Mouse (Mus musculus) neural tube, embryonic 15.5 days (tissue): ENCODE measurements around the gene 1700029P11Rik. TPM values are rescaled to one million over a fixed set of nuclear protein-coding genes. Genes with fewer than 3 reads are reported as not detected.
"Not testable (repeated sequence)": the region's sequence is repeated elsewhere in the genome, so short reads cannot be mapped to it uniquely, and the experiment has no call there.

ENCODE experiments used
- ATAC-seq: fragments of 200-750 bp; cut with Nextera tagmentation; 2 replicates; pipeline ENCODE4 v1.8.0; 2017; ENCODE audit warnings: mild to moderate bottlenecking, moderate TSS enrichment, moderate library complexity; ENCODE audit not compliant: low FRiP score
- H3K27ac ChIP-seq: fragments of 300-500 bp; sonication (generic); replicated peaks from 2 replicates; pipeline ENCODE4 v1.5.1; 2015; ENCODE audit warnings: mild to moderate bottlenecking, inconsistent platforms
- H3K27me3 ChIP-seq: fragments of 300-500 bp; sonication (generic); replicated peaks from 2 replicates; pipeline ENCODE4 v1.6.1; 2015; ENCODE audit warnings: inconsistent platforms
- H3K36me3 ChIP-seq: fragments of 300-500 bp; sonication (generic); 2 replicates; pipeline ENCODE4 v1.6.1; 2015; ENCODE audit warnings: inconsistent platforms
- H3K4me1 ChIP-seq: fragments of 300-500 bp; sonication (generic); 2 replicates; pipeline ENCODE4 v1.6.1; 2015; ENCODE audit warnings: inconsistent platforms
- H3K4me2 ChIP-seq: fragments of 300-500 bp; sonication (generic); 2 replicates; pipeline ENCODE4 v1.6.1; 2015; ENCODE audit warnings: inconsistent platforms, mild to moderate bottlenecking, moderate library complexity
- H3K4me3 ChIP-seq: fragments of 300-500 bp; sonication (generic); replicated peaks from 2 replicates; pipeline ENCODE4 v1.5.1; 2015; ENCODE audit warnings: mild to moderate bottlenecking, inconsistent platforms
- H3K9ac ChIP-seq: fragments of 300-500 bp; sonication (generic); replicated peaks from 2 replicates; pipeline ENCODE4 v1.6.1; 2015; ENCODE audit warnings: mild to moderate bottlenecking, inconsistent platforms
- H3K9me3 ChIP-seq: fragments of 300-500 bp; sonication (generic); replicated peaks from 2 replicates; pipeline ENCODE4 v1.6.1; 2016; ENCODE audit warnings: inconsistent platforms
- WGBS: fragments of 180-500 bp; shearing (Covaris S2); methylation state at CpG from one replicate; pipeline ENCODE4 v1.1.7; 2015; ENCODE audit warnings: mixed read lengths; 5-methylcytosine and 5-hydroxymethylcytosine counted together
- polyA plus RNA-seq: library from polyadenylated mRNA; unstranded; fragments of >200 nt; fragmentation: Nextera tagmentation; extraction: Ambion mirVana; gene quantifications from 2 replicates; pipeline ENCODE4 v1.2.1, GENCODE M21; 2015

Gene 1700029P11Rik
- polyA plus RNA-seq, 1 experiment from 2014 or later: not detected

- H3K4me3 ChIP-seq: peak within 1 kb of the TSS; percentile 84
- peak; percentile 98 for ATAC-seq
- peaks cover 3% of the 10 kb centered on the region for H3K36me3 ChIP-seq
- peak within 1 kb of the TSS; percentile 92 for H3K9ac ChIP-seq
- peak within 1 kb of the TSS; percentile 95 for H3K27ac ChIP-seq
- no peaks in the 10 kb centered on the region for H3K9me3 ChIP-seq
- peak within 1 kb of the TSS; percentile 97 for H3K4me2 ChIP-seq
- under 1% methylated on average over 77 of the region's 77 CpGs for WGBS
- no peaks in the 10 kb centered on the region for H3K27me3 ChIP-seq
- H3K4me1 ChIP-seq: peaks cover 18% of the 10 kb centered on the region
Observed at GRCm38 (mm10) chr15:81960171-81961077, 19.9 kb upstream of the 1700029P11Rik start, which contains the start of gene Pmm1. TSS of gene Pmm1 (minus strand) at chr15:81960930.

GRCm38 (mm10) chr15:81961078-81961451 is 19.3 kb upstream of the 1700029P11Rik start:
- 2% methylated on average over 6 of the region's 8 CpGs for WGBS
- no peaks in the 10 kb centered on the region for H3K9me3 ChIP-seq
- peak overlapping the region; percentile 84 for H3K4me3 ChIP-seq
- no peaks in the 10 kb centered on the region for H3K27me3 ChIP-seq
- no peak overlapping the region for H3K9ac ChIP-seq
- H3K36me3 ChIP-seq: no peaks in the 10 kb centered on the region
- peaks cover 18% of the 10 kb centered on the region for H3K4me1 ChIP-seq
- peak overlapping the region; percentile 95; the same call in 1 of the 2 replicates for H3K27ac ChIP-seq
- peak; percentile 40 for ATAC-seq
- peak overlapping the region; percentile 97 for H3K4me2 ChIP-seq

GRCm38 (mm10) chr15:81964262-81964661 is 16.1 kb upstream of the 1700029P11Rik start:
- no peak overlapping the region for H3K9ac ChIP-seq
- H3K27ac ChIP-seq: no peak overlapping the region
- ATAC-seq: no peak
- no peaks in the 10 kb centered on the region for H3K36me3 ChIP-seq
- no peaks in the 10 kb centered on the region for H3K27me3 ChIP-seq
- peaks cover 13% of the 10 kb centered on the region for H3K4me1 ChIP-seq
- H3K4me3 ChIP-seq: no peak overlapping the region
- no peaks in the 10 kb centered on the region for H3K9me3 ChIP-seq
- WGBS: 45% methylated on average over 1 of the region's 1 CpGs
- no peak overlapping the region for H3K4me2 ChIP-seq

DNA sequence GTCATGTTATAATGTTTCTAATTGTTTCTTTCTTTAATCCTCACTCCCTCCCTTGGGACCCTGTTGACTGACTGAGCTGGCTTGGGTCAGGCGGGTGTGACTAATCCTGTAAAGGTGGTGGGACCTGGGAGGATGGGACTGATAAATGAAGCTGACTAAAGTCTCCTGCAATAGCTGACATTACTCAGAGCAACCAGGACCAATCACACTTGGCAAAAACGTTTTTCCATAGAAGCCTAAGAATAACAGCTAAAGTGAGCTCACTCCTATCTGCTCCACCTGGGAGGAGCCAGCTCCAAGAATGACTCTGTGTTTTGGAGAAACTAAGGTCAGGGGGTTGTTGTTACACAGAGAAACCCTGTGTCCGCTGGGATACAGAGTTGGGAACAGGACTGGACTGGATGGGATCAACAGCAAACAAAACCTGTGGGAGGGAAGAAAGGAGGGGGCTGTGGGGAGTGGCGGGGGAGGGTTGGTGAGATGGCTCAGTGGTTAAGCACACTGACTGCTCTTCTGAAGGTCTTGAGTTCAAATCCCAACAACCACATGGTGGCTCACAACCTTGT is 15.3 kb upstream of the 1700029P11Rik start:
- Histone ChIP-seq H3K4me2 (no peak overlapping the region), H3K36me3 (no peaks in the 10 kb centered on the region), H3K27me3 (no peaks in the 10 kb centered on the region), H3K27ac (no peak overlapping the region), H3K9ac (no peak overlapping the region), H3K4me1 (peaks cover 6% of the 10 kb centered on the region; the same call in 1 of the 2 replicates), H3K4me3 (no peak overlapping the region), H3K9me3 (no peaks in the 10 kb centered on the region)
- no peak for ATAC-seq
- 70% methylated on average over 4 of the region's 4 CpGs for WGBS

GRCm38 (mm10) chr15:81966062-81966829 is 14.1 kb upstream of the 1700029P11Rik start:
- no peak overlapping the region for H3K4me3 ChIP-seq
- ATAC-seq: no peak
- no peak overlapping the region for H3K4me2 ChIP-seq
- no peaks in the 10 kb centered on the region for H3K9me3 ChIP-seq
- no peak overlapping the region for H3K27ac ChIP-seq
- H3K4me1 ChIP-seq: peaks cover 3% of the 10 kb centered on the region; the same call in 1 of the 2 replicates
- H3K36me3 ChIP-seq: no peaks in the 10 kb centered on the region
- no peaks in the 10 kb centered on the region for H3K27me3 ChIP-seq
- WGBS: 85% methylated on average over 12 of the region's 14 CpGs
- no peak overlapping the region for H3K9ac ChIP-seq

DNA sequence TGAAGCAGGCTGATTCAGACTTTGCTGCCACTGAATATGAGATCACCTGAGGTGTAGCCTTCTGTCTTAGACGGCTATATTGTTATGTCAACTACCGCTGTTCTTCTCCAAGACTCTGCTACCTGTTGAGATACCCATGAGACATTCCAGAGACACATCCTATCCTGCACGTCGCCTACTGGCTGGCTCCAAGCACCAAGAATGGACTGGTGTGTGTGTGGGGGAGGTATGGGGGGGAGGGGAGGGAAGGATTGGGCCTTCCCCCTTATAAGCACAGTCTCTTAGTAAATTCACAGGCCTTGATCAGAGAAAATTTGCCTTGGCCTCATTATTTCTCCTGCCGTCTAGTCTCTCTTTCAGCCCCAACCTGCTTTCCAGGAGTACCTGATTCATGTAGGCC is 12.5 kb upstream of the 1700029P11Rik start:
- WGBS: 91% methylated on average over 5 of the region's 5 CpGs
- no peak overlapping the region for H3K27ac ChIP-seq
- H3K4me2 ChIP-seq: no peak overlapping the region
- H3K9ac ChIP-seq: no peak overlapping the region
- no peak overlapping the region for H3K4me3 ChIP-seq
- H3K9me3 ChIP-seq: no peaks in the 10 kb centered on the region
- no peaks in the 10 kb centered on the region for H3K4me1 ChIP-seq
- no peaks in the 10 kb centered on the region for H3K36me3 ChIP-seq
- no peak for ATAC-seq
- no peaks in the 10 kb centered on the region for H3K27me3 ChIP-seq

- Histone ChIP-seq H3K36me3 (no peaks in the 10 kb centered on the region), H3K4me1 (no peaks in the 10 kb centered on the region), H3K4me3 (no peak overlapping the region), H3K9ac (no peak overlapping the region), H3K4me2 (no peak overlapping the region), H3K27me3 (no peaks in the 10 kb centered on the region), H3K27ac (no peak overlapping the region), H3K9me3 (no peaks in the 10 kb centered on the region)
- 67% methylated on average over 2 of the region's 2 CpGs for WGBS
- no peak for ATAC-seq
Observed at GRCm38 (mm10) chr15:81968447-81968846, 11.9 kb upstream of the 1700029P11Rik start.

DNA sequence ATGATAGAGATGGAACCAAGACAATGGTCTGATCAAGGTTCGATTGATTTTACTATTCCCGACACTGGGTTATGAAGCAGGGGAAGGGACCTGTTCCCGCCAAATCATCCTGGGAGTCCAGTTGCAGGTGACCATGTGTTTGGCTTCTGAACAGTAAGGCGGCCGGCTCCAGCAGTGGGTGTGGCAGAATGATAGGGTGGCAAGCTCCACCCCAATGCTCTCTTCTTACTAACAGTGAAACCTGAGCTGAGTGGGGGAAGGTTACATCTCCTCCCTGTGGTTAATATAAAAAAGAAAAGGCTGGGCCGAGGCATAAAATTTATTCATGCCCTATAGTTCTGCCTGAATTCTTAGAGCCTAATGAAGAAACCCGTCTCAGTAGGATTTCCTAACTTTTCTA is 11.2 kb upstream of the 1700029P11Rik start:
- Histone ChIP-seq H3K9me3 (no peaks in the 10 kb centered on the region), H3K27me3 (no peaks in the 10 kb centered on the region), H3K4me1 (no peaks in the 10 kb centered on the region), H3K27ac (no peak overlapping the region), H3K4me3 (no peak overlapping the region), H3K36me3 (no peaks in the 10 kb centered on the region), H3K4me2 (no peak overlapping the region), H3K9ac (no peak overlapping the region)
- ATAC-seq: no peak
- 73% methylated on average over 7 of the region's 7 CpGs for WGBS

DNA sequence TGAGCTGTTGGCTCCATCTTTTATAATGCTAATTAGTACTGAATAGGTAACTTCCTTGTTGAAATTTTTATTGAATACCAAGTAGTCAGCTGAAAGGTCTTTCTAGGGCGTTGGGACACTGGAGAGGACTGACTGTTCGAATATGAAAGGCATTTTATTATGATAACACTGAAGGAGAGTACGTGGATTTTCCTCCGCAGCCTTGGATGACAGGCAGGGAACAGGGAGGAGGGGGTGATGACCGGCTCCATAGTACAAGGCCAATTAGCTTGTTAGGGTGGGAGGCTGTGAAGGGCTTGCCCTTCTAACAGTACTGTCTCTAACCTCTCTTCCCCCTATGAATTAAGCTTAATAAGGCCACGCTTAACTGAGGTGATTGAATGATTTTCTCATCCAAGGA is 10.7 kb upstream of the 1700029P11Rik start:
- H3K9ac ChIP-seq, H3K4me1 ChIP-seq, ATAC-seq, H3K27ac ChIP-seq, H3K4me3 ChIP-seq, H3K36me3 ChIP-seq, H3K9me3 ChIP-seq, H3K27me3 ChIP-seq, H3K4me2 ChIP-seq: not testable (repeated sequence)
- 71% methylated on average over 6 of the region's 6 CpGs for WGBS

GRCm38 (mm10) chr15:81970498-81970897 is 9.8 kb upstream of the 1700029P11Rik start:
- H3K36me3 ChIP-seq, H3K27ac ChIP-seq, H3K4me3 ChIP-seq, H3K9me3 ChIP-seq, H3K4me2 ChIP-seq, H3K27me3 ChIP-seq, ATAC-seq, H3K4me1 ChIP-seq, H3K9ac ChIP-seq: not testable (repeated sequence)
- 89% methylated on average over 4 of the region's 4 CpGs for WGBS

DNA sequence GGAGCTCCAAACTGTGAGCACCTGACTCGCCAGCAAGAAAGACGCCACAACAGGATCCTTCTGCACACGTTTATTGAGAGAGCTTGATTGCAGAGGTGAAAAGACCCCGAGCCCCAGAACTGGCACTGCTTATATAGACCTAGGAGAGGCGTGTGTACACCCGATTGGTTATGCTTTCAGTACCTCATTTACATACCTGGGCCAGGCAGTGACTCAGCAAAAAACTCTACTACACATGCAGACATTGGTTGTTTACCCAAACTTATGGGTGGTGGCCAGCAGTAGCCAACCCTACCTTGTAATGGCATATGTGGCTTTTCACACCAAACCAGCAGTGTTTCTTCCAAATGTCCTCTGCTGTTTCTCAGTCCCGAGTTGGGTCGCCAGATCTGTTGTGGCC is 5.2 kb upstream of the 1700029P11Rik start:
- not testable (repeated sequence) for ATAC-seq

More for the DNA sequence above, 5.2 kb upstream of the 1700029P11Rik start:
- not testable (repeated sequence) for H3K9ac ChIP-seq, H3K27ac ChIP-seq, H3K4me3 ChIP-seq, H3K4me1 ChIP-seq, H3K4me2 ChIP-seq, H3K36me3 ChIP-seq, H3K27me3 ChIP-seq, H3K9me3 ChIP-seq
- 94% methylated on average over 8 of the region's 8 CpGs for whole genome bisulfite sequencing
